Mouse (Mus musculus) urinary bladder, postnatal 25 days (tissue): ENCODE data around the gene Tbxas1.

Experiments
- DNase-seq: peaks from one replicate; pipeline ENCODE4 v3.0.0; 2022; ENCODE audit warnings: low spot score

Tbxas1 gene

GRCm38 (mm10) chr6:39118456-39118881 is 243.3 kb downstream of the Tbxas1 start:
- DNase-seq = no peak

- no peak for DNase-seq
Observed at GRCm38 (mm10) chr6:39120685-39121084, 245.5 kb downstream of the Tbxas1 start.

GRCm38 (mm10) chr6:39124719-39125118 is 249.5 kb downstream of the Tbxas1 start:
- DNase-seq = no peak

GRCm38 (mm10) chr6:39131480-39131879 is 256.3 kb downstream of the Tbxas1 start:
- no peak for DNase-seq

- DNase-seq = no peak
Observed at GRCm38 (mm10) chr6:39132556-39132955, 257.4 kb downstream of the Tbxas1 start.
